ENCODE assay signal across 8 mouse cellular contexts in the genomic region with DNA sequence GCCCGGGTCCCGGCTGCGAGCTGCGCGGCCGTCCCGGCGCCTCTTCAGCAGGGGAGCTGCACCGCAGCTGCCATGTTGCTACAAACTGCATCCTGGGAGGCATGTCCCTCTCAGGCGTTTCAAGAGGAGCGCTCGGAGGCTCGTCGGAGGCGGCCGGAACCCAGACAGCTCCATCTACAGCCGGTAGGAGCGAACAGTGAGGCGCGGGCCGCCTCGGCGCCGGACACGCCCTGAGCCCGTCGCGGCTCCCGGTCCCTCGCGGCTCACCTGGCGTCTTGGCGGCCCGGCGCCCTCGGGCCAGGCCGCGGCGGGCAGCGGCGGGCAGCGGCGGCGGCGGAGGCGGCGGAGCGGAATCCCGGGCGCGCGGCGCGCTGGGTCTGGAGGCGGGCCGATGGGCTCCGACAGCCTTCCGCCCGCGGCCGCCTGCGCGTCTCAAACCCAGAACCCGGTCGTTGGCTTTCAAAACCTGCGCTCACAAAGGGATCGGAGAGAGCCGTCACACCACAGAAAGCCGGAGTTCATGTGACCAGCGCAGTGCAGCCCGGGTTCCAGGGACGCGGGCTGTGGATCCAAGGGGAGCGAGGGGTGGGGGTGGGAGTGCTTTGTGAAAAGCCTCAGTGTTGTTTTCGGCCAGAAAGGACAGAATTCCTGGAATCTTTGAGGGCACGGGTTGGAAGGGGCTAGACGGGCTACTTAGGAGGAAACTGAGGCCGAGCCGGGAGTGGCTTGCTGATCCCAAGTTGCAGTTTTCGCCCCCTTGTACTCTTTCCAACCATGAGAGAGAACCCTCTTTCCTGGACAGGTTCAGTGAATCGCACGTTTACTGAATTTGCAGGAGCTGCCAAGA. TPM values are rescaled to one million over a fixed set of nuclear protein-coding genes. Genes with fewer than 3 reads are reported as not detected.
A peak's percentile ranks its signal among the peaks of the same experiment; 100 is the strongest.
DNase-seq lines count a peak whose midpoint lies in the region; ATAC-seq and TF ChIP-seq lines count a peak whose summit lies in the region.

Zfp777 (minus strand) TSS at position 486 of the 847 bp plus-strand sequence.

- no peak for TF ChIP-seq POLR2A in ES-Bruce4 (IDR thresholded peaks at IDR 0.05; ENCODE audit: insufficient read depth, low read length)
- 0 out of 2 replicates have a peak, but pooled peaks have one; percentile 53 for TF ChIP-seq POLR2A in lung, adult 2 months (IDR thresholded peaks at IDR 0.05; ENCODE audit: borderline replicate concordance, extremely low read depth, low read depth, low read length)

- peak within 1 kb of the TSS; percentile 53 for H3K27ac ChIP-seq in ES-Bruce4 (ENCODE audit: insufficient read depth, low read length)
- H3K27ac ChIP-seq in forebrain, embryonic 13.5 days: peak within 1 kb of the TSS; percentile 93

- peak within 1 kb of the TSS; percentile 81 for H3K4me2 ChIP-seq in forebrain, embryonic 13.5 days

- H3K9me3 ChIP-seq in ES-Bruce4 (replicated peaks; ENCODE audit: control insufficient read depth, insufficient read depth, low read length, poor library complexity, severe bottlenecking): no peaks in the 10 kb centered on the region
- no peaks in the 10 kb centered on the region for H3K9me3 ChIP-seq in forebrain, embryonic 13.5 days (replicated peaks)

- H3K9ac ChIP-seq in ES-Bruce4 (ENCODE audit: low read depth, poor library complexity, severe bottlenecking): peak within 1 kb of the TSS; percentile 98
- H3K9ac ChIP-seq in forebrain, embryonic 13.5 days: peak within 1 kb of the TSS; percentile 89

- peaks cover 6% of the 10 kb centered on the region; the same call in 1 of the 2 replicates for H3K36me3 ChIP-seq in ES-Bruce4 (ENCODE audit: control insufficient read depth, insufficient read depth, low read length, poor library complexity, severe bottlenecking)
- H3K36me3 ChIP-seq in forebrain, embryonic 13.5 days (ENCODE audit: poor library complexity, severe bottlenecking): peaks cover 13% of the 10 kb centered on the region

- H3K27me3 ChIP-seq in ES-Bruce4 (ENCODE audit: control insufficient read depth, insufficient read depth, low read length, poor library complexity, severe bottlenecking): no peaks in the 10 kb centered on the region
- no peaks in the 10 kb centered on the region for H3K27me3 ChIP-seq in forebrain, embryonic 13.5 days

- under 1% methylated on average over 78 of the region's 82 CpGs for WGBS in forebrain, embryonic 13.5 days
- 1% methylated on average over 80 of the region's 82 CpGs for WGBS in large intestine, adult 2 months
- under 1% methylated on average over 82 of the region's 82 CpGs for WGBS in lung, adult 2 months

- TF ChIP-seq CTCF in ES-Bruce4 (IDR thresholded peaks at IDR 0.05; ENCODE audit: low read depth, low read length): no peak
- TF ChIP-seq CTCF in lung, adult 2 months (IDR thresholded peaks at IDR 0.05; ENCODE audit: insufficient read depth, low read length): peak; percentile 23; the same call in 1 of the 2 replicates

- peak; percentile 87 to 90 for DNase-seq in heart, postnatal 10 days
- DNase-seq in large intestine, adult 2 months (ENCODE audit: low read depth, low spot score): peak; percentile 39
- DNase-seq in lung, adult 2 months: peak; percentile 77
- DNase-seq in thymus, adult 18-20 months: peak; percentile 77 to 78

- intact Hi-C loops in heart, postnatal 10 days (cut with DNase I): no loop called here

- H3K4me1 ChIP-seq in ES-Bruce4 (ENCODE audit: control insufficient read depth, insufficient read depth, low read length): no peaks in the 10 kb centered on the region
- H3K4me1 ChIP-seq in forebrain, embryonic 13.5 days: peaks cover 20% of the 10 kb centered on the region
- H3K4me1 ChIP-seq in lung, adult 2 months (ENCODE audit: control insufficient read depth, insufficient read depth, low read length): 0 out of 2 replicates have a peak, but pooled peaks cover 2% of the 10 kb centered on the region

- ATAC-seq in cerebellum, adult (ENCODE audit: insufficient number of reproducible peaks, low FRiP score, low TSS enrichment): peak; percentile 85
- ATAC-seq in forebrain, embryonic 13.5 days: peak; percentile 94
- peak; percentile 89 for ATAC-seq in neutrophil, adult 5-6 weeks (ENCODE audit: extremely low read depth, insufficient number of reproducible peaks, low FRiP score, poor library complexity, severe bottlenecking)

- TF ChIP-seq EP300 in ES-Bruce4 (IDR thresholded peaks at IDR 0.05; ENCODE audit: insufficient read depth, low read depth, low read length): no peak

- peak within 1 kb of the TSS; percentile 91 for H3K4me3 ChIP-seq in ES-Bruce4 (ENCODE audit: low read depth, low read length)
- peak within 1 kb of the TSS; percentile 86 for H3K4me3 ChIP-seq in forebrain, embryonic 13.5 days
- H3K4me3 ChIP-seq in lung, adult 2 months (replicated peaks; ENCODE audit: extremely low read depth, low read depth, low read length): peak within 1 kb of the TSS; percentile 70

RNA-seq across cellular contexts. Expression of gene Zfp777, which starts in this region (rescaled TPM):
- polyA plus RNA-seq in ES-Bruce4 (2011; ENCODE audit: insufficient read depth, insufficient read length, low read depth, missing spikeins): 22.6 and 23.3 TPM in 2 replicates
- 6.8 and 7.4 TPM in 2 replicates for polyA plus RNA-seq in forebrain, embryonic 13.5 days (2015; fragmentation: Nextera tagmentation; extraction: Ambion mirVana)
- 10 to 100 TPM; 16.6 to 17.3 TPM for total RNA-seq in heart, postnatal 10 days (2021)
- polyA plus RNA-seq in large intestine, adult 2 months (2012; rRNA removed): 11.7 and 12.4 TPM in 2 replicates
- 19.7 and 20.6 TPM in 2 replicates for polyA plus RNA-seq in lung, adult 2 months (2012; rRNA removed)
- total RNA-seq in neutrophil, adult 5-6 weeks (2017): 19.9 and 25.0 TPM in 2 replicates

Comparison
In these comparisons a context has a peak if more than half of its experiments do, and no peak if none do; other contexts are left out.
1. Peak in every context shown above with its lines: DNase-seq, ATAC-seq, H3K4me3 ChIP-seq and H3K27ac ChIP-seq.